Mouse (Mus musculus): ENCODE results near the gene Dusp1.

The Dusp1 gene

DNA sequence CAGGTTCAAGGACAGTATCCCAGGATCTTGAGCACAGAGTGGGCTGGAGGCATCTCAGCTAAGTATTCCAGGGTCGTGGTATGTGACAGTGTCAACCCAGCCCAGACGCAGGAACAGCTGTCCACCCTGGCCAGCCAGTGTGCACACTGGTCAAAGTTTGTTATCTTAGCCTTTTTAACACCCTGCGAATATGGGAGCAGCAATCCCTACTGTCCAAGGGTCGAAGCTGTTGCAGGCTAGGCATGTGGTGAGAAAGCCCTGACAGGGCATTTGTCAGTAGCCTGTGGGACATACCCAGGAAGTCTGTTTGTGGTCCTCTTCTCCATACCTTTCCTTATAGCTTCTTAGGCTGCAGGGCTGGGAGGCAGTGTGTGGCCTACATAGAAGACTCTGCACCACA lies 22.1 kb upstream of the Dusp1 start:
- in situ Hi-C loops (cut with MboI, MseI), result no loop called here

DNA sequence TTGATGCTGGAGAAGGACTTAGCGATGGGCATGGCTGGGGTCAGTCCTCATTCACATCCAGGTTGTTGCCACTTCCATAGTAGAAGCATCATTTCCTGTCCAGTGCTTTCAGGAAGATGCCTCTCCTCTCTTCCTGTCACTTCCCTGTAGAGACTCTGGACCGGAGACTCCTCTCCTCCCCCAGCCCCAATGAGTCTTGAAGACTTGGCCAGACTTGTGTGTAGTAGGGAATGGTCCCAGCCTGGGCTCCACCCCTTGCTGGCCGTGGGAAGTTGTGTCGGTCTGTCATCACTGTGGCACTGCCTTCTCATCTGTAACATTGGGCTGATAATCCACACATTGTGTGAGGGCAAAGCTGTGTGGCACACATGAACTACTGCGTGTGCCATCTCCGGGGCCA lies 21.7 kb upstream of the Dusp1 start:
- in situ Hi-C loops (cut with MboI, MseI), result no loop called here

DNA sequence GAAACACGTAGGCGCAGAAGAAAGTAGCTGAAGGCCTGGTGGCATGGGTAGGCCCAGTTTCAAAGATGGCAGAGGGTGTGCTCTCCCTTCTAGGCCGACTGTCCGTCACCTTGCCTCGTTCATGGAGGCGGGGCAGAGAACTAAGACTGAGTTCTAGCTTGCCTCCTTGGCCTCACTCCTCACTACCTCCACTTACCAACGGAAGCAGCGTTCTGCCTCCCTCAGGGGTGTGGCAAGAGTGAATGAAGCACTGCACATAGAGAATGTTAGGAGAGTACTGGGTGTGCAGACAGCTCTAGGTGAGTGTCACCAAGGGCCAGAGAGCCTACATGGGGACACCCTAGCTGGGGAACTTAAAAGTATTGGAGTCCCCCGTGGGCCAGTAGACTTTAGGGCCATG lies 21.1 kb upstream of the Dusp1 start:
- in situ Hi-C loops (cut with MboI, MseI), result no loop called here

DNA sequence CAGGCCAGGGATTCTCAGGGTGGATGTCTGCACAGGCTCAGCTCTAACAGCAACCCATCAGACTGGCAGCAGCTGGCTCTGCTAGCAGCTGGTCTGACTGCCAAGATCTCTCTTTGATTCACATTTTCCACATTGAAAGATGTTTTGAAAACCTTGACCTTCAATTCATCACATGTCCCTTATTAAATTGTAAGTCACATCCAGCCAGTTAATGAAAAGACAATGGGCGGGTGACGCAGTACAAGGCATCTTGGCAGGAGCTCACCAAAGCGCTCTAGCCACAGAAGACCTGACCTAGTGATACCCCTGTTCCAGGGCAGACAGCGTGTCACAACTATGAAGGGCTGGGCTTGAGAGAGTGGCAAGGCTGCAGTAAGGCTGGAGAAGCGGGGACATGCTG lies 20.4 kb upstream of the Dusp1 start:
- in situ Hi-C loops (cut with MboI, MseI), result no loop called here

DNA sequence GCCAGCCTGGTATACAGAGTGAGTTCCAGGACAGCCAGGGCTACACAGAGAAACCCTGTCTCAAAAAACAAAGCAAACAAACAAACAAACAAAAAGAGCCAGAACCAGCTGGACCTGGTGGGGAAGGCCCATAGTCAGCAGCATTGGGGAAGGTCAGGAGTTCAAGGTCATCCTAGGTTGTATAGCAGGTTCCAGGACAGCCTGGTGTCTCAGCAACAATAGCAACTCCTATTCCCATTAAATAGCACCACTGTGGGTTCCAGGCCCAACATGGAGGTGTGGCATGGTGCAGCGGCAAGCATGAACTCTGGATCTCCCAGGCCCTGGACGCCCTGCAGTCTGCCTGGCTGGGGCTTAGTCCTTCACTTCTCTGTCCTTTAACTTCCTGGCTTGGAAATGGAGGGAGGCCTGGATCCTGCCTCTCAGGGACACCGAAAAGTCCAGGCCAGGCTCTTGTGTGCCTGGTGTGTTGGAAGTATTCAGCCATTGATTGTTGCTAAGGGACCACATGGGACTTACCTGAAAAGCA lies 19.0 kb upstream of the Dusp1 start:
- in situ Hi-C loops (cut with MboI, MseI), result no loop called here

- in situ Hi-C loops (cut with MboI, MseI), result no loop called here
These were observed 17.5 kb upstream of the Dusp1 start for GRCm38 (mm10) chr17:26579396-26579795.

GRCm38 (mm10) chr17:26578771-26579170 lies 16.8 kb upstream of the Dusp1 start:
- in situ Hi-C loops (cut with MboI, MseI), result no loop called here

DNA sequence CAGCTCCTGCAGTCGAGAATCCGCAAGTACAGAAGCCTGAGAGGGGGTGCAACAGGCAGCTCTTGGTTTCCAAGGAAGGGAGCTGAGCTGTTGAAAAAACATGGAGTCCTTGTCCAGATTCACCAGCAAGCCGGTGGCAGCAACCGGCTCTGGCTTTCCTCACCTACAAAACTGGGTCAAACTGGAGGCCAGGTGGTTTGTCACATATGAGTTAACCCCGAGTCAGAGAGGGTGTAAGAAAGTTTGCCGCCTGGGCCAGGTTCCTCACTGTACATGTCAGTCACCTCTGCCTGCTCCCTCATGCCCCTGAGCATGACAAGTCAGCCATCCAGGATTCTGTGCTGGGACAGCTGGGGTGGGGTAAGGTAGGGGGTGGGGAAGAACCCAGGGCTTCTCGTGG lies 16.2 kb upstream of the Dusp1 start:
- in situ Hi-C loops (cut with MboI, MseI), result no loop called here

GRCm38 (mm10) chr17:26577309-26577708 lies 15.4 kb upstream of the Dusp1 start:
- in situ Hi-C loops (cut with MboI, MseI), result no loop called here

DNA sequence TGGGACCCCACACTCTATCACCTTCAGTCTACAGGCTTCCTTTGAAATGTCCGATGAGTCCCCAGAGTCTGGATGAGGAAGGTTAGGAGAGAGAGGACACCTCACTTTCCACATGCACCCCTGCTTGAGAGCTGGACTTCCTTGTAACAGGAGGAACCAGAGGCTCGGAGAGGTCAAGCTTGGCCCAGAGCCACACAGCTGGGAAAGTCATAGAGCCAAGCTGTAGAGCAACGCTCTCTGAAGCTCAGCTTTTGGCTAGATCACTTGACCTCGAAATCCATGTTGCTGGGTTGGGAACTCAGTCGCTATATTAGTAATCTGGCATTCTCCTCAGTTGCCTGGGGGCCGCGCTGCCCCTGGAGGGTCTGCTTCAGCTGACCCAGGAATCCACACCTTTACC lies 14.9 kb upstream of the Dusp1 start:
- in situ Hi-C loops (cut with MboI, MseI), result no loop called here

GRCm38 (mm10) chr17:26575786-26576690 lies 14.1 kb upstream of the Dusp1 start:
- in situ Hi-C loops (cut with MboI, MseI), result no loop called here

GRCm38 (mm10) chr17:26574701-26575100 lies 12.8 kb upstream of the Dusp1 start:
- in situ Hi-C loops (cut with MboI, MseI), result no loop called here

DNA sequence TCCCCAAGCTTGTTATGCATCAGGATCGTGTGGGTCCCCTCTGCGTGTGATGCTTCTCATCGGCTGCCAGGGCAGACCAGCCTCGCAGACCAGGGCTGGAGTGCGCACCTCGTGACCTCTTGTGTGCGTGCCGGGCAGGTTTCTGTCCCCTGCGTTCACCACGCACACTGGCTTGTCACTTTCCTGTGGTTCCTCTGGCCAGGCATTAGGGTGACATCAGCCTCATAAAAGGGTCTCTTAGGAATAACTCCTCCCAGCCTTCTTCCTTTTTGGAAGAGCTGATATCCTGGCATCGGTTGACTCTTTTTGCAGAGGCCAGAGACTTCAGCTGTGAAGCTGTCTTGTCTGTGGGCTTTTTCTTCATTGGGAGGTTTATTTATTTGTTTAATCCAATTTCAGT lies 12.2 kb upstream of the Dusp1 start:
- in situ Hi-C loops (cut with MboI, MseI), result no loop called here

GRCm38 (mm10) chr17:26572265-26572664 lies 10.3 kb upstream of the Dusp1 start:
- in situ Hi-C loops (cut with MboI, MseI), result no loop called here

DNA sequence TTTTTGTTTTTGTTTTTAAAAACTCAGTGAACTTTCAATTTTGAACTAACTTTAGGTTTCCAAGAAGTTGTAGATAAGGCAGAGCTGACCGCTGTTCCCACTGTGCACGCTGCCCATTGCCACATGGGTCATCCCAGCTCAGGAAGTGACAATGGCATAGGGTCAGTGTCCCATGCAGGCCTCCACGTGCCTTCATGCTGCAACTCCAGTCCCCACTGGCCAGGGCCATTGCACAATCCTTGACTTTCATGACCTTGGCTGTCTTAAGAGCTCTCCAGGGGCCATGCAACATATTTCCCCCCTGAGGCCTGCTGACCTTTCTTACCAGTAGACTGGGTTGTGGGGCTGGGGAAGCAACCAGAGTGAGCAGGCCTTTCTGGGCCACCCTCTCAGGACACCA lies 9.4 kb upstream of the Dusp1 start:
- in situ Hi-C loops (cut with MboI, MseI), result no loop called here

DNA sequence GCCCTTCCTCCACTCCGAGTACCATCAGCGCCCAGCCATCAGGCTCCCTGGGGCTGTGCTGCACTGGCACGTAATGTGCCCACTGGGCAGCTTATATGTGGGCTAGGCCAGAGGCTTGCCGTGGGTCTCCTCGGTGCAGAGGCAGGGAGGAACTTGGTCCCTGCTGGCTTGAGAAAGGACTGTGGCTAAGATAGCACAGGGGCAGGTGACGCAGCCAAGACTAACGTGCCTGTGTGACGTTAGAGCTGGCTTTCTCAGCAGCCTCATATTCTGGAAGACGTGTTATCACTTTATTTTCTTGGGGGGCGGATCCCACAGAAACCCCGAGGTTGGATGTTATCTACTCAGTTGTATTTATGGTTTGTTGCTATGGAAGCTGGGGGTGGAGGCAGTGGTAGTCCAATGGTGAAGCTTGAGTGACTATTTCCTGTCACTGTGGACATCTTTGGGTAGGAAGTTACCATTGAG lies 8.8 kb upstream of the Dusp1 start:
- in situ Hi-C loops (cut with MboI, MseI), result no loop called here

GRCm38 (mm10) chr17:26569594-26570350 lies 7.8 kb upstream of the Dusp1 start:
- in situ Hi-C loops (cut with MboI, MseI), result no loop called here

- in situ Hi-C loops (cut with MboI, MseI), result no loop called here
These were observed 5.9 kb upstream of the Dusp1 start for GRCm38 (mm10) chr17:26567818-26568173.

GRCm38 (mm10) chr17:26567142-26567817 lies 5.4 kb upstream of the Dusp1 start:
- in situ Hi-C loops (cut with MboI, MseI), result no loop called here

DNA sequence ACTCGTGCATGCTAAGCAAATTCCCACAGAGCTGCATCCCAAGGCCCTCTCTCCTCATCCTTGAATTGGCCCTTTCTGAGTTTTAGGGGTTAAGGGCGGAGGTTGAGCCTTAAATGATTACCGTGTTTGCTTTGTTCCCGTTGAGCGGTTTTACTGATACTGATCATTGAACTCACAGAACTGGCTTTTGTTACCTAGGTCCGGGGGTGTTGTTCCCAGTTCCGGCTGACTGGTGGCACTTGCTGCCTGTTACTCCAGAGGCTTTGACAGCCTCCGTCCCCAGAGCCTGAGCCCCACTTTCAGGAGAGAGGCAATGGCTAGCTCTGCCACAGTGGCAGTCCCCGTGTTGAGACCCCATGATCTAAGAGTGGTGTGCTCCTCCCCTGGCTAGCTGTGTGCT lies 2.5 kb upstream of the Dusp1 start:
- in situ Hi-C loops (cut with MboI, MseI), result no loop called here

- in situ Hi-C loops (cut with MboI, MseI), result no loop called here
These were observed 1.5 kb upstream of the Dusp1 start for GRCm38 (mm10) chr17:26563476-26563875.

- in situ Hi-C loops (cut with MboI, MseI), result no loop called here
These were observed 364 bp upstream of the Dusp1 start for GRCm38 (mm10) chr17:26562292-26562691.

Measured in T-helper 1 cell (primary cell).